Mouse (Mus musculus): ENCODE measurements at regions not wholly inside any gene's neighbourhood (a gene's known extent, or its start where the extent isn't known, plus 50 kb on each side); places are given as distances from the start of the nearest gene placed in this dataset.

DNA sequence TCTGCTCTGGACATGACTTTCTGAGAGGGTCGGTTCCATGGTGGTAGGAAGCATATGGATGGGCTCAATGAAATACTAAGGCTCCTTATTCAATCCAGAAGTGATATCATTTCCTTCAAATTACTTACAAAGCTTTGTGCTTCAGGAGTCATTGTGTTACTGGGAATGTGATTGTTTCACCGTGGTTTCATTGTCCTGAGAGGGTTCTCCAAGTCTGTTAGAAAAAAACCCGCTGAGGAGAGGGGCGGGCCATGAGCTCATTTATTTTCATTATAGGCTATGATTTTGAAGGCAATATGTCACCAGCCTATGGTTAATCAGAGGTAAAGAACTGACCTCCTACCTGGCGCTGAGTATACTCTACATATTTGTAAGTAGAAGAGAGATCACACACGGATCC lies 300.0 kb downstream of the Plk2 start:
- TF ChIP-seq CTCF (IDR thresholded peaks at IDR 0.05; ENCODE audit: low read depth, low read length) (no peak), GATA1 (IDR thresholded peaks at IDR 0.05; ENCODE audit: borderline replicate concordance, low read length) (no peak), TAL1 (conservative IDR thresholded peaks at IDR 0.05; ENCODE audit: low read depth, low read length) (no peak)

Data from G1E (cell line).